7 mouse cellular contexts compared by ENCODE assay signal in the genomic region with DNA sequence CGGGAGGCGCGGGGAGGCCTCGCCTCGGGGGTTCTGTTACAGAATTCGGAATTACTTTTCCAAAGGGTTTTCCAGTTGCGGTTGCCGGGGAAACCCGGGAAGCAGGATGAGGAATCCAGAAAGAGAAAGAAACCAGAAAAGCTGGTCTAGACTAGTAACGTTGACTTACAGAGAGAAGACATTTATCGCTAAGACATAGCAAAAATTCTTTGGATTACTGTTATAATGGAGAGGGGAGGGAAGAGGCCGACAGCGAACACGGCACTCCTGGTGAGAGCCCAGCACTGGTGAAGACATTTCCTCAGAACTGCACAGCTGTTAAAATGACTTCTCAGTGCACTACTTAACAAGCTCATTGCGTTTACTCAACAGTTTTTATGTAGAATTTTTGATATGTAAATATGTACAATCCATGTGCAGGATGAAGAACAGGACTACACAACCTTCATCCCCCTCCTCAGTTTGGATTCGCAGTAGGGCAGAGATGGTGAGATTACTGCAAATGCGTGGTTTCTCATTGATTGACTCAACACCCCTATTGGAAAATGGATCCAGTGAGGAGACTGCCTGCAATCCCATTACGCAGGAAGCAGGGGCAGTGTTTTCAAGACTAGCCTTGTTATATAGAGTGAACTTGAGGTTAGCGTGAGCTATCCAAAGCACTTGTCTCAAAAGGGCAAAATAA. TPM values are rescaled to one million over a fixed set of nuclear protein-coding genes. Genes with fewer than 3 reads are reported as not detected.
DNase-seq lines count a peak whose midpoint lies in the region; ATAC-seq and TF ChIP-seq lines count a peak whose summit lies in the region.

No protein-coding gene starts in this region.

- H3K4me2 ChIP-seq in kidney, postnatal 0 days (ENCODE audit: low read length), result peak overlapping the region; percentile 61
- H3K4me2 ChIP-seq in midbrain, embryonic 11.5 days, result peak overlapping the region; percentile 46

- peak; percentile 14; the same call in 1 of the 2 replicates for ATAC-seq in kidney, postnatal 0 days (replicated peaks; ENCODE audit: low FRiP score, low read depth)
- ATAC-seq in midbrain, embryonic 11.5 days (ENCODE audit: low FRiP score), result peak; percentile 45

- H3K9ac ChIP-seq in kidney, postnatal 0 days (ENCODE audit: low read depth, low read length), result peak overlapping the region; percentile 79
- peak overlapping the region; percentile 89 for H3K9ac ChIP-seq in midbrain, embryonic 11.5 days (ENCODE audit: low read length)

- H3K4me1 ChIP-seq in kidney, postnatal 0 days (replicated peaks; ENCODE audit: insufficient read depth, low read length), result peaks cover 3% of the 10 kb centered on the region; the same call in 1 of the 2 replicates
- H3K4me1 ChIP-seq in embryonic facial prominence, embryonic 10.5 days, result peaks cover 15% of the 10 kb centered on the region
- H3K4me1 ChIP-seq in hindbrain, embryonic 10.5 days (replicated peaks), result peaks cover 15% of the 10 kb centered on the region
- H3K4me1 ChIP-seq in midbrain, embryonic 11.5 days (ENCODE audit: control insufficient read depth, insufficient read depth, low read length), result peaks cover 2% of the 10 kb centered on the region; the same call in 1 of the 2 replicates

- H3K4me3 ChIP-seq in kidney, postnatal 0 days (replicated peaks; ENCODE audit: low read depth, low read length), result peak overlapping the region; percentile 61
- H3K4me3 ChIP-seq in embryonic facial prominence, embryonic 10.5 days, result peak overlapping the region; percentile 72
- H3K4me3 ChIP-seq in hindbrain, embryonic 10.5 days, result peak overlapping the region; percentile 64
- peak overlapping the region; percentile 67 for H3K4me3 ChIP-seq in midbrain, embryonic 11.5 days (ENCODE audit: low read depth, low read length)

- TF ChIP-seq CTCF in kidney, postnatal 0 days (IDR thresholded peaks at IDR 0.05; ENCODE audit: low read depth), result no peak

- no peaks in the 10 kb centered on the region for H3K9me3 ChIP-seq in kidney, postnatal 0 days (replicated peaks; ENCODE audit: low read length)
- no peaks in the 10 kb centered on the region for H3K9me3 ChIP-seq in embryonic facial prominence, embryonic 10.5 days
- no peaks in the 10 kb centered on the region for H3K9me3 ChIP-seq in hindbrain, embryonic 10.5 days
- H3K9me3 ChIP-seq in midbrain, embryonic 11.5 days (ENCODE audit: control insufficient read depth, low read length), result no peaks in the 10 kb centered on the region

- WGBS in kidney, postnatal 0 days, result 5% methylated on average over 19 of the region's 19 CpGs
- 6% methylated on average over 19 of the region's 19 CpGs for WGBS in embryonic facial prominence, embryonic 10.5 days
- 5% methylated on average over 19 of the region's 19 CpGs for WGBS in hindbrain, embryonic 10.5 days
- WGBS in midbrain, embryonic 11.5 days, result 5% methylated on average over 19 of the region's 19 CpGs

- DNase-seq in kidney, postnatal 0 days (ENCODE audit: low spot score), result no peak
- DNase-seq in kidney, postnatal 10 days, result no peak
- DNase-seq in embryonic facial prominence, embryonic 10.5 days (ENCODE audit: low spot score), result no peak
- DNase-seq in hindbrain, embryonic 10.5 days (ENCODE audit: low spot score), result no peak
- DNase-seq in midbrain, embryonic 11.5 days (ENCODE audit: low spot score, missing footprints), result no peak
- no peak for DNase-seq in spleen, adult 12 weeks (ENCODE audit: low spot score)
- no peak for DNase-seq in left cerebral cortex, postnatal 4 days

- intact Hi-C loops in left cerebral cortex, postnatal 4 days (cut with DNase I), result no loop called here

- no peaks in the 10 kb centered on the region for H3K27me3 ChIP-seq in kidney, postnatal 0 days (ENCODE audit: insufficient read depth, low read length)
- no peaks in the 10 kb centered on the region for H3K27me3 ChIP-seq in embryonic facial prominence, embryonic 10.5 days (replicated peaks; ENCODE audit: low read depth, poor library complexity, severe bottlenecking)
- H3K27me3 ChIP-seq in hindbrain, embryonic 10.5 days (ENCODE audit: insufficient read depth, poor library complexity, severe bottlenecking), result no peaks in the 10 kb centered on the region
- H3K27me3 ChIP-seq in midbrain, embryonic 11.5 days (ENCODE audit: control insufficient read depth, insufficient read depth, low read length), result no peaks in the 10 kb centered on the region

- H3K27ac ChIP-seq in kidney, postnatal 0 days, result peak overlapping the region; percentile 83
- peak overlapping the region; percentile 95 for H3K27ac ChIP-seq in embryonic facial prominence, embryonic 10.5 days (replicated peaks)
- peak overlapping the region; percentile 93 for H3K27ac ChIP-seq in hindbrain, embryonic 10.5 days
- peak overlapping the region; percentile 86 for H3K27ac ChIP-seq in midbrain, embryonic 11.5 days (ENCODE audit: low read depth, low read length)

- 0 out of 2 replicates have a peak, but pooled peaks cover 2% of the 10 kb centered on the region for H3K36me3 ChIP-seq in kidney, postnatal 0 days (ENCODE audit: insufficient read depth, low read length)
- H3K36me3 ChIP-seq in embryonic facial prominence, embryonic 10.5 days (replicated peaks), result peaks cover 25% of the 10 kb centered on the region
- H3K36me3 ChIP-seq in hindbrain, embryonic 10.5 days, result peaks cover 22% of the 10 kb centered on the region
- peaks cover 3% of the 10 kb centered on the region; the same call in 1 of the 2 replicates for H3K36me3 ChIP-seq in midbrain, embryonic 11.5 days (ENCODE audit: control insufficient read depth, insufficient read depth, low read length)

RNA-seq across cellular contexts. Expression of gene Zfp37, which starts 22.0 kb away (rescaled TPM):
- 6.6 and 7.0 TPM in 2 replicates for polyA plus RNA-seq in kidney, postnatal 0 days (2015; fragmentation: Nextera tagmentation; extraction: Ambion mirVana)
- polyA plus RNA-seq in embryonic facial prominence, embryonic 10.5 days (2016; fragmentation: Nextera tagmentation; extraction: Ambion mirVana), result 18.7 and 19.8 TPM in 2 replicates
- 19.9 and 20.8 TPM in 2 replicates for polyA plus RNA-seq in hindbrain, embryonic 10.5 days (2016; fragmentation: Nextera tagmentation; extraction: Ambion mirVana)
- polyA plus RNA-seq in midbrain, embryonic 11.5 days (2014; fragmentation: Nextera tagmentation; extraction: Ambion mirVana), result 29.3 and 35.7 TPM in 2 replicates
- total RNA-seq in left cerebral cortex, postnatal 4 days (2021), result 10 to 100 TPM; 24.7 to 24.8 TPM

RNA-seq across cellular contexts. Expression of gene Slc31a2, which starts 53.5 kb away (rescaled TPM):
- polyA plus RNA-seq in kidney, postnatal 0 days (2015; fragmentation: Nextera tagmentation; extraction: Ambion mirVana), result 18.1 and 19.3 TPM in 2 replicates
- polyA plus RNA-seq in embryonic facial prominence, embryonic 10.5 days (2016; fragmentation: Nextera tagmentation; extraction: Ambion mirVana), result 10.2 and 10.7 TPM in 2 replicates
- polyA plus RNA-seq in hindbrain, embryonic 10.5 days (2016; fragmentation: Nextera tagmentation; extraction: Ambion mirVana), result 15.1 and 15.4 TPM in 2 replicates
- polyA plus RNA-seq in midbrain, embryonic 11.5 days (2014; fragmentation: Nextera tagmentation; extraction: Ambion mirVana), result 9.1 and 10.2 TPM in 2 replicates
- total RNA-seq in left cerebral cortex, postnatal 4 days (2021), result 10 to 100 TPM in 1 of 2 experiments, 1 to 10 TPM in 1; 9.5 to 12.2 TPM

RNA-seq across cellular contexts. Expression of gene Mup21, which starts 58.2 kb away (rescaled TPM):
- polyA plus RNA-seq in kidney, postnatal 0 days (2015; fragmentation: Nextera tagmentation; extraction: Ambion mirVana), result not detected in 2 replicates
- not detected in 2 replicates for polyA plus RNA-seq in embryonic facial prominence, embryonic 10.5 days (2016; fragmentation: Nextera tagmentation; extraction: Ambion mirVana)
- not detected in 2 replicates for polyA plus RNA-seq in hindbrain, embryonic 10.5 days (2016; fragmentation: Nextera tagmentation; extraction: Ambion mirVana)
- not detected in 2 replicates for polyA plus RNA-seq in midbrain, embryonic 11.5 days (2014; fragmentation: Nextera tagmentation; extraction: Ambion mirVana)
- total RNA-seq in left cerebral cortex, postnatal 4 days (2021), result not detected
